Mouse (Mus musculus) testis, adult 2 months (tissue): ENCODE measurements around the gene Tmem62.

Experiments
- CTCF ChIP-seq: fragments of 200-500 bp; IDR thresholded peaks from 2 replicates; pipeline ENCODE4 v1.5.1; 2012; ENCODE audit warnings: low read depth, mild to moderate bottlenecking, inconsistent platforms, low read length, moderate library complexity; ENCODE audit not compliant: control insufficient read depth, insufficient read depth, insufficient replicate concordance
- POLR2A ChIP-seq: fragments of 200-500 bp; IDR thresholded peaks from 2 replicates; pipeline ENCODE4 v1.6.1; 2012; ENCODE audit warnings: low read depth, mild to moderate bottlenecking, inconsistent platforms, low read length, moderate library complexity; ENCODE audit not compliant: control insufficient read depth

DNA sequence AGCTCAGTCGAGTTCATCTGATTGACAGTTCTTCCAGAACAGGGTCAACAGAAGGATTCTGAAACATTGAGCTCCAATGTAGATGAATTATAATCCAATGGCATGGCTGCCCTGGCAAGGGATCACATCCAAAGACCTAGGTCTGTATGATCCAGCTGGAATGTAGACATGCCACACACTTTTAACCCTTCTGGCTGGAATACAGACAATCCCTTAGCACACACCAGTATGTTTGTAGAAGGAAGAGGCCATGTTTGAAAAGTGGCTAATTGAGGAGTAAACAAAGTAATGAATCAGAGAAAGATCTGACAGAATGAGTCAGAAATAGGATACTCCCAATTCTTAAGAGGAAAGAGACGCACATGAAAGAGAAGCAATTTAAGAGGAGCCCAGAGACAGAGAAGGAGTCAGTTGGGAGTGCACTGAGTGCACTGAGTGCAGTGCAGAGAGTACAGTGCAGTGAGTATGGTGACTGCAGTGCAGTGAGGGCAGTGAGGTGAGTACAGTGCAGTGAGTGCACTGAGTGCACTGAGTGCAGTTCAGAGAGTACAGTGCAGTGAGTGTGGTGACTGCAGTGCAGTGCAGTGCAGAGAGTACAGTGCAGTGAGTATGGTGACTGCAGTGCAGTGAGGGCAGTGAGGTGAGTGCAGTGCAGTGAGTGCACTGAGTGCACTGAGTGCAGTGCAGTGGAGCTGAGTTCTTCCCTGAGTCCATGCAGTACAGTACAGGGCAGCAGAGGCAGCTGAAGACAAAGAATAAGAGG, 24.5 kb upstream of the Tmem62 start:
- TF ChIP-seq CTCF (no peak), POLR2A (no peak)
